Mouse (Mus musculus) intestine, embryonic 16.5 days (tissue): ENCODE results near the gene Naaa. TPM values are rescaled to one million over a fixed set of nuclear protein-coding genes. Genes with fewer than 3 reads are reported as not detected.

ENCODE experiments used
- ATAC-seq: fragments of 200-750 bp; cut with Nextera tagmentation; 2 replicates; pipeline ENCODE4 v1.8.0; 2017; ENCODE audit warnings: moderate TSS enrichment, moderate library complexity
- H3K27ac ChIP-seq: fragments of 300-500 bp; sonication (generic); 2 replicates; pipeline ENCODE4 v1.5.1; 2014; ENCODE audit warnings: mild to moderate bottlenecking, low read length
- H3K27me3 ChIP-seq: fragments of 300-500 bp; sonication (generic); replicated peaks from 2 replicates; pipeline ENCODE4 v1.6.1; 2014; ENCODE audit warnings: low read length, control low read depth, mixed read lengths; ENCODE audit not compliant: control insufficient read depth, insufficient read depth
- H3K36me3 ChIP-seq: fragments of 300-500 bp; sonication (generic); 2 replicates; pipeline ENCODE4 v1.6.1; 2014; ENCODE audit warnings: low read length, control low read depth; ENCODE audit not compliant: control insufficient read depth, insufficient read depth
- H3K4me1 ChIP-seq: fragments of 300-500 bp; sonication (generic); 2 replicates; pipeline ENCODE4 v1.6.1; 2014; ENCODE audit warnings: low read length, control low read depth, mixed read lengths; ENCODE audit not compliant: control insufficient read depth, insufficient read depth
- H3K4me2 ChIP-seq: fragments of 300-500 bp; sonication (generic); 2 replicates; pipeline ENCODE4 v1.6.1; 2014; ENCODE audit warnings: low read depth, low read length, control low read depth
- H3K4me3 ChIP-seq: fragments of 300-500 bp; sonication (generic); 2 replicates; pipeline ENCODE4 v1.5.1; 2014; ENCODE audit warnings: mild to moderate bottlenecking, low read length
- H3K9ac ChIP-seq: fragments of 300-500 bp; sonication (generic); 2 replicates; pipeline ENCODE4 v1.6.1; 2014; ENCODE audit warnings: low read depth, low read length
- H3K9me3 ChIP-seq: fragments of 300-500 bp; sonication (generic); 2 replicates; pipeline ENCODE4 v1.6.1; 2016; ENCODE audit warnings: low read length, control low read depth; ENCODE audit not compliant: control insufficient read depth
- WGBS: fragments of 180-500 bp; shearing (Covaris S2); extraction: QIAGEN DNeasy Blood & Tissue Kit; methylation state at CpG from one replicate; pipeline ENCODE4 v1.1.7; 2014; 5-methylcytosine and 5-hydroxymethylcytosine counted together
- polyA plus RNA-seq: library from polyadenylated mRNA; unstranded; fragments of >200 nt; fragmentation: Nextera tagmentation; extraction: Ambion mirVana; gene quantifications from 2 replicates; pipeline ENCODE4 v1.2.1, GENCODE M21; 2015

Gene Naaa
- polyA plus RNA-seq, 1 experiment from 2014 or later: 30.8 TPM

DNA sequence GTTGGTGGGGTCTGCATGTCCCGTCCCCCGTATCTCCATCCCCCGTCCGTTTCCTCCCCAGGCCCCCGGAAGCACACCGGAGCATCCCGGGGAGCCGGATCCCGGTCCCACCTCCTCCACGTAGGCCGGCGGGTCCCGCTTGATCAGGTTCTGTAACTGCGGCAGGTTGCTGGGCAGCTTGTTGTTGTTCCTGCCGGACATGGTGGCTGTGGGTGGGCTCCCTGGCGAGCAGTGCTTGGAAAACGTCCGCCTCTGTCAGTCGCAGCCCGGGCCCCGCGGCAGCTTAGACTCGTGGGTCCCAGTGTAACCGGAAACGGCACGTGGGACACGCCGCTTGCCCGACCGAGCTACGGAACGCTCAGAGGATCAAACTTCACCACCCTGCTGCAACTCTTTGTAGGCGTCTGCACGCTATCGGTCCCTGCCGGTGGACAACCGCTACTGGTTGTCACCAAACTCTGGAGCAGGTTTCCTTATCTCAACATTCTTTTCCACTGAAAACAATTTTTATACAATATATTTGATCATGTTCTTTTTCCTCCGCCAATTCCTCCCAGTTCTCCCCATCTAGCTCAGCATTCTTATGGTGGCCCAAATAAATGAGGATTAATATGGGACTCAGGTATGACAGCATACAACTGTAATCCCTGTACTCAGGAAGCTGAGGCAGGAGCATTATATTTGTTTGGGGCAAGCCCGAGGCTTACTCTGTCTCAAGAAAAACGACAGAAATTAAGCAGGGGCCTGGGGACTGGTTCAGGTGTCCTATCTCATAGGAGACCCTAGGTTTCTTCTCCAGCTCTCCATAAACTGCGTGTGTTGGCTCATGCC lies 31.9 kb upstream of the Naaa start, which contains the start of gene Sdad1:
Gene Sdad1, minus strand, starts transcription at position 799 of the 831 bp plus-strand sequence.
- Histone ChIP-seq H3K4me2 (peak within 1 kb of the TSS; percentile 73), H3K4me3 (peak within 1 kb of the TSS; percentile 90), H3K27me3 (no peaks in the 10 kb centered on the region), H3K9me3 (no peaks in the 10 kb centered on the region), H3K27ac (peak within 1 kb of the TSS; percentile 75), H3K9ac (peak within 1 kb of the TSS; percentile 86), H3K36me3 (0 out of 2 replicates have a peak, but pooled peaks cover 7% of the 10 kb centered on the region), H3K4me1 (peaks cover 15% of the 10 kb centered on the region)
- WGBS: 2% methylated on average over 41 of the region's 41 CpGs
- ATAC-seq: peak; percentile 93

DNA sequence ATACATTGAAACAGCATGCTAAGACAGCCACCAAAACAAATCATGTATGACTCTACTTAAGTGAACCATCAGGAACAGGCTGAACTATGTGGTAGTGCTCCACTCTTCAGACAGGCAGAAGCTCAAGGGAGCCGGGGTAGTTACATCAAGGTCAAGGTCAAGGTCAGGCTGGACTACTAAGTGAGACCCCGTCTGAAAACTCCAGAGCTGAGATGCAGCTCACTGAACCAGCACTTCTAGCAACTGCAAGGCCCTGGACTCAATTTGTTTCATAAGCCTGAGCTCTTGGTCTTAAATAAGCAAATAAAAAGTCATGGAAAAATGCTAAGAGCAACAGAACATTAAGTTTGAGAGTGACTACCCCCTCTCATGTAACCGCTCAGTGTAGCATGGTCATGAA lies 26.3 kb upstream of the Naaa start:
- 81% methylated on average over 3 of the region's 3 CpGs for WGBS
- no peak overlapping the region for H3K9ac ChIP-seq
- H3K4me3 ChIP-seq: no peak overlapping the region
- no peak for ATAC-seq
- no peak overlapping the region for H3K4me2 ChIP-seq
- peaks cover 11% of the 10 kb centered on the region for H3K4me1 ChIP-seq
- no peaks in the 10 kb centered on the region for H3K27me3 ChIP-seq
- peaks cover 34% of the 10 kb centered on the region for H3K36me3 ChIP-seq
- no peaks in the 10 kb centered on the region for H3K9me3 ChIP-seq
- no peak overlapping the region for H3K27ac ChIP-seq

DNA sequence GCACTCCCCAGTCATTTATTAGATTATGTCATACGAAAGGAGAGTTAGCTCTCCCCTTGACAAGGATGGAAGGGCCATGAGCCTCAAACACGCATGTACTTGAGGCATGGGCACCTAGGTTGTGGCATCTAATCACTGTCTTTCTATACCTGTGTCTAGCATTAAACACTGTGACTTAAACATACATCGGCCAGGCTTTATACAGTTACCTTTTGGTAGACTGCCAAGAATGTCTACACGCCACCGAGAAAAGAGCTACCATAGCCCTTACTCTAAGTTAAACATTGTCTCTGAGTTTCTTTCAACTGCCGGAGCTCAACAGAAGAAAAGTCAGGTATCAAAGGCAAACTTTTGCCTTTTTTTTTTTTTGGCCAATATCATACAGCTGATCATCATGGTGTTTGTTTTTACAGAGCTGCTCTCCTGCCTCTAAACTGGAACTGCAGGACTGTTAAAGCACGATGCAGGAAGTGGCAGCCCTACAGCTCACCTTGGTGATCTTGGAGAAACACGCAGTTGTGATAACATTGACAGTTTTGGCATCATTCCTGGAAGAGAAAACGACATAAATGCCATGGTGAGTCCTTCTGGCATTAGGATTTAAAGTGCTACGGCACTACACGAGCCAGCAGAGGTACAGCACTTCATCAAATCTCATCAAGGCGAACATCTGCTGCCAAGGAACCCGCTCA lies 24.3 kb upstream of the Naaa start:
- Histone ChIP-seq H3K9me3 (no peaks in the 10 kb centered on the region), H3K4me2 (no peak overlapping the region), H3K4me3 (no peak overlapping the region), H3K27ac (no peak overlapping the region), H3K36me3 (peaks cover 37% of the 10 kb centered on the region), H3K4me1 (no peaks in the 10 kb centered on the region), H3K9ac (no peak overlapping the region), H3K27me3 (no peaks in the 10 kb centered on the region)
- WGBS: 86% methylated on average over 13 of the region's 13 CpGs
- ATAC-seq: no peak

DNA sequence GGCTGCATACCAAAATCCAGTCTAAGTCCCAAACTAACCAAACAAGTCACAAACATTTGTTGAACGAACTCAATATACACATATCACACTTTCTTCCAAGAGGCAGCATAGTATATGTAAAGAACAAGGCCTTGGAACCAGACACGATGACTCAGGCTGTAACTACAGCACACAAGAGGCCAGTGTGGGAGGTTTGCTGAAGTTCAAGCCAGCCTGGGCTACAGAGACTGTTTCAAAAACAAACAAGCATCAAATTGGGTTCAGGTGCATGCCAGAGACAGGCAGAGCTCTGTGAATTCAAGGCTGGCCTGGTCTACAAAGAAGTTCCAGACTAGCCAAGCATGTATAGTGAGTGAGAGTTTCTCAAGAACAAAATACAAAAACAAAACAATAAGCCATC lies 16.6 kb upstream of the Naaa start:
- H3K36me3 ChIP-seq: peaks cover 16% of the 10 kb centered on the region
- no peaks in the 10 kb centered on the region for H3K9me3 ChIP-seq
- H3K27me3 ChIP-seq: no peaks in the 10 kb centered on the region
- H3K9ac ChIP-seq: no peak overlapping the region
- no peak overlapping the region for H3K4me3 ChIP-seq
- ATAC-seq: no peak
- H3K27ac ChIP-seq: no peak overlapping the region; the same call in 1 of the 2 replicates
- peaks cover 7% of the 10 kb centered on the region; the same call in 1 of the 2 replicates for H3K4me1 ChIP-seq
- no peak overlapping the region for H3K4me2 ChIP-seq
- 87% methylated on average over 2 of the region's 2 CpGs for WGBS

DNA sequence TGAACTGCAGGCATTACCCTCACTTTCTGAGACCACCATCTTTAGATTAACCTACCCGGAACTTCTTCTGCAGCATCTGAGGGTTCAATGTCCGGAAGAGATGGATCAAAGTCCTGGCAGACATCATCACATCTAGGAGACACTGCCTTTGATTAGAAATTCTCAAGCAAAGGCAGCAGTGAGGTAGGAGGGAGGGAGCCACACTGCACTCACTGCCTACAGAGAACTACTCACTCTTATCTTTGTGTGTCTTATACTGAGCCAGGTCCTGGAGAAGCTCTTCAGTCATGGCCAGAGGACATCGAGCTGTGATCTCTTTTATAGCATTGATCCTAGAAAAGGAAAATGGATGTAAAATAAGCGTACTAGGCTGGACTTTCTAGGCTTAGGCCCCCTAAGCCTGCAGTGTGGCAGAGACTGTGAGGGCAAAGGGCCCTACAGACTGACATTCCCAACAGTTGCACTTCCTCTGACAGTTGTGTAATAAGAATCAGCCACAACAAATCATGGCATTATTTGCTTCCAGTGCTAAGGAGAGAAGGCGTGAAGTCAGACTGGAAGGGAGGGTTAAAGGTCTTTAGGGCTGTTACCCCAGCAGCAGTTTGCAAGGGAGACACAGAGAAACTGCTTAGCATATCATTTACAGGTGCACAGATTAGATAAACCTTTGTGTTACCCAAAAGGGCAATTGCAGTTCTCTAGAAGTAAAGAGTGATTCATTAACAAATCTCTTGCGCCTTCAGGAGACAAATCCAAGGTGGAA lies 13.9 kb upstream of the Naaa start:
- Histone ChIP-seq H3K9me3 (no peaks in the 10 kb centered on the region), H3K4me3 (no peak overlapping the region), H3K9ac (peak overlapping the region; percentile 21; the same call in 1 of the 2 replicates), H3K27ac (peak overlapping the region; percentile 87), H3K36me3 (peaks cover 11% of the 10 kb centered on the region), H3K27me3 (no peaks in the 10 kb centered on the region), H3K4me2 (peak overlapping the region; percentile 4; the same call in 1 of the 2 replicates), H3K4me1 (peaks cover 7% of the 10 kb centered on the region; the same call in 1 of the 2 replicates)
- peak; percentile 95 for ATAC-seq
- whole genome bisulfite sequencing: 60% methylated on average over 6 of the region's 6 CpGs

DNA sequence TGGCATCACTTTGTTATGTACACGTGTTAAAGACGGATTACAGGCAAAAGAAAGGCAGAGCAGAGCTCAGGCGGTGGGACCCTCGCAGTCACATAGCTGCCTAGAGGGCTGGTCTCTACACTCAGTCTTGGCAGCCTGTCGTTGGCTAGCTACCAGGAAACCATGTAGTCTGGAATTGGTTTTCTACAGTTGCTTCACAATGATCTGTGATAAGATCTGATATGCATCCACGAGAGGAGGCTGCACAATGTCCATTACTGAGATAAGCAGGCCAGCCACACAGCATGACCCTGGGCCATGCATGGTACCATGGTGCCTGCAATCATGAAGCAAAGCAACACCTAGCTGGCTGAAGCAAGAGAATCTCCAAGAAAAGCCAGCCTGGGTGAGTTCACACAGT lies 9.9 kb upstream of the Naaa start:
- WGBS: 81% methylated on average over 6 of the region's 6 CpGs
- Histone ChIP-seq H3K27me3 (no peaks in the 10 kb centered on the region), H3K9me3 (no peaks in the 10 kb centered on the region), H3K4me3 (no peak overlapping the region), H3K4me1 (peaks cover 10% of the 10 kb centered on the region), H3K4me2 (no peak overlapping the region), H3K9ac (no peak overlapping the region), H3K36me3 (peaks cover 14% of the 10 kb centered on the region), H3K27ac (no peak overlapping the region)
- no peak for ATAC-seq

DNA sequence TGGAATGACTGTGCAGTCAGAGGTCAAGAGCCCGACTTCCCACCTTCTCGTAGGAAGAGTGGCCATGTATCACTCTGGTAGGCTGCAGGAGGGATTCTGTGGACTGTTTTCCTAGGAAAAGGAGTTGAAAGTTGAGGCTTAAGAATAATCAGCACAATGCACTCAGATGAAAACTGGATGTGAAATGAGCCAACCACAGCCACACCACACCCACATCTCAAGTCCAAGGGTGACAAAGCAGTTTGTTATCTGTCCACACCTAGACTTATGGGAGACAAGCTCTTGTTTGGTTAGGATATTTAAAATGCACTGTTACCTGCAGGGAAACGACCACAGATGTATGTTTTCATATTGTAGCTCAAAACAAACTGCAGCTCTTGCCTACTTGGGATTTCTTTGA lies 5.1 kb upstream of the Naaa start:
- H3K27me3 ChIP-seq: no peaks in the 10 kb centered on the region
- no peak overlapping the region for H3K4me3 ChIP-seq
- H3K36me3 ChIP-seq: peaks cover 3% of the 10 kb centered on the region; the same call in 1 of the 2 replicates
- peak; percentile 66 for ATAC-seq
- no peaks in the 10 kb centered on the region for H3K9me3 ChIP-seq
- WGBS: 34% methylated on average over 3 of the region's 3 CpGs
- no peak overlapping the region for H3K9ac ChIP-seq
- peak overlapping the region; percentile 79 for H3K27ac ChIP-seq
- peak overlapping the region; percentile 22; the same call in 1 of the 2 replicates for H3K4me2 ChIP-seq
- H3K4me1 ChIP-seq: peaks cover 18% of the 10 kb centered on the region

DNA sequence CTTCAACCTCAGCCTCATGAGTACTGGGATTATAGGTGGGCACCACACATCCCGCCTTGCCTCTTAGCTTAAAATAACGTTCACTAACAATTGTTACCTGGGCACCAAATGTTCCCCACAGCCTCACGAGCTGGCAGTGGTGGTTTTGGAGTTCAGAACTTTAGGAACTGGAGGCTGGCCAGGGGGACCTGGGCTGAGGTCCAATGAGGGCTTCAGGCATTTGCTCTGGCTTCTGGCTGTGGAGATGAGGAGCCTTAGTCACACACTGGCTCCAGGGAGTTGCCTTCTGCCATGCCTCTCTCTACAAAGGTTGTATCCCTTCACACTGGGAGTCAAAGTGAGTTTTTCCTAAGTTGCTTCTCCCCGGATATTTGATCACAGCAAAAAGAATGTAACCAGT lies 4.6 kb upstream of the Naaa start:
- H3K27ac ChIP-seq: peak overlapping the region; percentile 79
- H3K27me3 ChIP-seq: no peaks in the 10 kb centered on the region
- WGBS: 78% methylated on average over 4 of the region's 4 CpGs

More for the DNA sequence above, 4.6 kb upstream of the Naaa start:
- Histone ChIP-seq H3K9me3 (no peaks in the 10 kb centered on the region), H3K4me1 (peaks cover 18% of the 10 kb centered on the region), H3K9ac (no peak overlapping the region), H3K4me3 (no peak overlapping the region), H3K4me2 (no peak overlapping the region; the same call in 1 of the 2 replicates), H3K36me3 (peaks cover 3% of the 10 kb centered on the region; the same call in 1 of the 2 replicates)
- no peak for ATAC-seq
